Mouse (Mus musculus) kidney, postnatal 0 days (tissue): ENCODE data around the gene Glt1d1. TPM values are rescaled to one million over a fixed set of nuclear protein-coding genes. Genes with fewer than 3 reads are reported as not detected.
A peak's percentile ranks its signal among the peaks of the same experiment; 100 is the strongest.

Experiments
- ATAC-seq: fragments of 200-750 bp; cut with Nextera tagmentation; replicated peaks from 2 replicates; pipeline ENCODE4 v1.8.0; 2017; ENCODE audit warnings: low read depth, moderate number of reproducible peaks, moderate TSS enrichment, moderate library complexity; ENCODE audit not compliant: low FRiP score
- DNase-seq: peaks from one replicate; pipeline ENCODE4 v3.0.0-alpha.2; 2016; ENCODE audit warnings: low spot score
- H3K27ac ChIP-seq: fragments of 300-500 bp; sonication (generic); 2 replicates; pipeline ENCODE4 v1.5.1; 2014; ENCODE audit warnings: mild to moderate bottlenecking
- H3K27me3 ChIP-seq: fragments of 300-500 bp; sonication (generic); 2 replicates; pipeline ENCODE4 v1.6.1; 2014; ENCODE audit warnings: low read length, mixed read lengths; ENCODE audit not compliant: insufficient read depth
- H3K36me3 ChIP-seq: fragments of 300-500 bp; sonication (generic); 2 replicates; pipeline ENCODE4 v1.6.1; 2014; ENCODE audit warnings: low read length, mixed read lengths; ENCODE audit not compliant: insufficient read depth
- H3K4me1 ChIP-seq: fragments of 300-500 bp; sonication (generic); replicated peaks from 2 replicates; pipeline ENCODE4 v1.6.1; 2014; ENCODE audit warnings: antibody characterized with exemption, low read length, mixed read lengths; ENCODE audit not compliant: insufficient read depth
- H3K4me2 ChIP-seq: fragments of 300-500 bp; sonication (generic); 2 replicates; pipeline ENCODE4 v1.6.1; 2014; ENCODE audit warnings: mild to moderate bottlenecking, low read length, moderate library complexity, mixed read lengths
- H3K4me3 ChIP-seq: fragments of 300-500 bp; sonication (generic); replicated peaks from 2 replicates; pipeline ENCODE4 v1.5.1; 2014; ENCODE audit warnings: low read depth, low read length
- H3K9ac ChIP-seq: fragments of 300-500 bp; sonication (generic); 2 replicates; pipeline ENCODE4 v1.6.1; 2014; ENCODE audit warnings: low read depth, low read length
- H3K9me3 ChIP-seq: fragments of 300-500 bp; sonication (generic); replicated peaks from 2 replicates; pipeline ENCODE4 v1.6.1; 2016; ENCODE audit warnings: low read length, inconsistent platforms, mixed read lengths
- CTCF ChIP-seq: IDR thresholded peaks from 2 replicates; pipeline ENCODE4 v1.5.1; 2016; ENCODE audit warnings: antibody characterized with exemption, low read depth, mild to moderate bottlenecking, moderate library complexity
- WGBS: fragments of 180-500 bp; shearing (Covaris S2); extraction: QIAGEN DNeasy Blood & Tissue Kit; methylation state at CpG from one replicate; pipeline ENCODE4 v1.1.7; 2014; 5-methylcytosine and 5-hydroxymethylcytosine counted together
- polyA plus RNA-seq: library from polyadenylated mRNA; unstranded; fragments of >200 nt; fragmentation: Nextera tagmentation; extraction: Ambion mirVana; gene quantifications from 2 replicates; pipeline ENCODE4 v1.2.1, GENCODE M21; 2015

The Glt1d1 gene
- polyA plus RNA-seq, 1 experiment from 2014 or later, result 0.46 TPM

- Histone ChIP-seq H3K9ac (no peak overlapping the region), H3K9me3 (no peaks in the 10 kb centered on the region), H3K4me3 (no peak overlapping the region), H3K36me3 (no peaks in the 10 kb centered on the region), H3K4me1 (no peaks in the 10 kb centered on the region), H3K27ac (no peak overlapping the region), H3K4me2 (no peak overlapping the region), H3K27me3 (no peaks in the 10 kb centered on the region)
- peak; percentile 32 for TF ChIP-seq CTCF
- ATAC-seq, result no peak
- no peak for DNase-seq
- 98% methylated on average over 5 of the region's 5 CpGs for WGBS
Observed at GRCm38 (mm10) chr5:127678501-127678900, 46.4 kb downstream of the Glt1d1 start.

- Histone ChIP-seq H3K4me3 (no peak overlapping the region), H3K27ac (no peak overlapping the region), H3K4me1 (no peaks in the 10 kb centered on the region), H3K4me2 (no peak overlapping the region), H3K9ac (no peak overlapping the region), H3K9me3 (no peaks in the 10 kb centered on the region), H3K27me3 (no peaks in the 10 kb centered on the region), H3K36me3 (no peaks in the 10 kb centered on the region)
- WGBS, result 56% methylated on average over 9 of the region's 9 CpGs
- no peak for ATAC-seq
- TF ChIP-seq CTCF, result no peak
- no peak for DNase-seq
Observed at GRCm38 (mm10) chr5:127688568-127689170, 56.6 kb downstream of the Glt1d1 start.

- Histone ChIP-seq H3K9ac (no peak overlapping the region), H3K27me3 (no peaks in the 10 kb centered on the region), H3K36me3 (no peaks in the 10 kb centered on the region), H3K4me1 (no peaks in the 10 kb centered on the region), H3K9me3 (no peaks in the 10 kb centered on the region), H3K4me2 (no peak overlapping the region), H3K4me3 (no peak overlapping the region), H3K27ac (no peak overlapping the region)
- ATAC-seq (no peak), DNase-seq (no peak)
- 88% methylated on average over 10 of the region's 10 CpGs for WGBS
- no peak for TF ChIP-seq CTCF
Observed at GRCm38 (mm10) chr5:127691085-127691484, 59.0 kb downstream of the Glt1d1 start.

- Histone ChIP-seq H3K9me3 (no peaks in the 10 kb centered on the region), H3K36me3 (no peaks in the 10 kb centered on the region), H3K27ac (no peak overlapping the region), H3K9ac (no peak overlapping the region), H3K4me3 (no peak overlapping the region), H3K27me3 (no peaks in the 10 kb centered on the region), H3K4me1 (no peaks in the 10 kb centered on the region), H3K4me2 (no peak overlapping the region)
- no peak for TF ChIP-seq CTCF
- DNase-seq, result no peak
- 37% methylated on average over 21 of the region's 21 CpGs for WGBS
- no peak for ATAC-seq
Observed at GRCm38 (mm10) chr5:127691581-127691980, 59.5 kb downstream of the Glt1d1 start.

- no peak for TF ChIP-seq CTCF
- 62% methylated on average over 4 of the region's 4 CpGs for WGBS
- Histone ChIP-seq H3K4me2 (no peak overlapping the region), H3K27ac (no peak overlapping the region), H3K9me3 (no peaks in the 10 kb centered on the region), H3K4me1 (no peaks in the 10 kb centered on the region), H3K27me3 (no peaks in the 10 kb centered on the region), H3K9ac (no peak overlapping the region), H3K4me3 (no peak overlapping the region), H3K36me3 (no peaks in the 10 kb centered on the region)
- no peak for ATAC-seq
- DNase-seq, result peak; percentile 12
Observed at GRCm38 (mm10) chr5:127695898-127696297, 63.8 kb downstream of the Glt1d1 start.

GRCm38 (mm10) chr5:127696602-127697001, 64.5 kb downstream of the Glt1d1 start:
- no peak for TF ChIP-seq CTCF
- no peak overlapping the region for H3K4me3 ChIP-seq
- DNase-seq, result no peak
- no peak overlapping the region for H3K4me2 ChIP-seq
- no peak for ATAC-seq
- H3K27me3 ChIP-seq, result no peaks in the 10 kb centered on the region
- no peak overlapping the region for H3K27ac ChIP-seq
- no peaks in the 10 kb centered on the region for H3K4me1 ChIP-seq
- no peaks in the 10 kb centered on the region for H3K36me3 ChIP-seq
- WGBS, result 95% methylated on average over 4 of the region's 4 CpGs
- no peak overlapping the region for H3K9ac ChIP-seq
- no peaks in the 10 kb centered on the region for H3K9me3 ChIP-seq

- Histone ChIP-seq H3K36me3 (no peaks in the 10 kb centered on the region), H3K27me3 (no peaks in the 10 kb centered on the region), H3K9ac (no peak overlapping the region), H3K4me2 (no peak overlapping the region), H3K9me3 (no peaks in the 10 kb centered on the region), H3K4me1 (no peaks in the 10 kb centered on the region), H3K4me3 (no peak overlapping the region), H3K27ac (no peak overlapping the region)
- 66% methylated on average over 2 of the region's 2 CpGs for WGBS
- peak; percentile 25; the same call in 1 of the 2 replicates for TF ChIP-seq CTCF
- no peak for ATAC-seq
- DNase-seq, result no peak
Observed at GRCm38 (mm10) chr5:127698525-127698924, 66.5 kb downstream of the Glt1d1 start.
